Mouse (Mus musculus): ENCODE results near the gene Galr3. TPM values are rescaled to one million over a fixed set of nuclear protein-coding genes. Genes with fewer than 3 reads are reported as not detected.

The Galr3 gene
- not detected in 2 replicates for polyA plus RNA-seq (2016; fragmentation: Nextera tagmentation; extraction: Ambion mirVana)

DNA sequence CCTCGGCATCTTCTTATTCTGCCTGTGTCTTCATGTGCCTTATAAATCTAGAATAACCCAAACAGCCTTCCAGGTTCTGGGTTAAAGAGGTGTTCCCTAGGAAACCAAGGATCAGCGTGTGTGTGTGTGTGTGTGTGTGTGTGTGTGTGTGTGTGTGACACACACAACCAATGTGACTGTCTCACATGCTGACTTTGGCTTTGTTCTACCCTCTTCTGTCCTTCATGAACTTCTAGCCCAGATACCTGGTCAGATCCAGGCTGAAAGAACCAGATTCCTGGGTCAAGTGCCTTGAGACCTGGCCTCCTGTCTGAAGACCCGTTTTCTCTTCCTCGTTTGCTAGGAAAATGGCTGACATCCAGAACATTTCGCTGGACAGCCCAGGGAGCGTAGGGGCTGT is at the start of gene Galr3:
Gene Galr3, plus strand, starts transcription at position 301 of the 400 bp plus-strand sequence.
- Histone ChIP-seq H3K4me1 (peaks cover 57% of the 10 kb centered on the region), H3K27me3 (ENCODE audit: low read depth, poor library complexity, severe bottlenecking) (peaks cover 76% of the 10 kb centered on the region)

GRCm38 (mm10) chr15:78992235-78992634 is 49.5 kb upstream of the Galr3 start:
- Histone ChIP-seq H3K9me3 (replicated peaks) (no peaks in the 10 kb centered on the region), H3K27me3 (ENCODE audit: low read depth, poor library complexity, severe bottlenecking) (no peaks in the 10 kb centered on the region), H3K36me3 (peaks cover 98% of the 10 kb centered on the region), H3K27ac (replicated peaks) (no peak overlapping the region), H3K4me3 (no peak overlapping the region), H3K4me1 (0 out of 2 replicates have a peak, but pooled peaks cover 4% of the 10 kb centered on the region)
- WGBS: 93% methylated on average over 7 of the region's 7 CpGs
- DNase-seq (ENCODE audit: low spot score): no peak

More for the DNA sequence above, at the start of gene Galr3:
- no peak for DNase-seq (ENCODE audit: low spot score)
- Histone ChIP-seq H3K9me3 (replicated peaks) (no peaks in the 10 kb centered on the region), H3K27ac (replicated peaks) (peak within 1 kb of the TSS; percentile 64; the same call in 1 of the 2 replicates), H3K4me3 (peak within 1 kb of the TSS; percentile 58), H3K36me3 (peaks cover 10% of the 10 kb centered on the region)
- 88% methylated on average over 6 of the region's 6 CpGs for WGBS

DNA sequence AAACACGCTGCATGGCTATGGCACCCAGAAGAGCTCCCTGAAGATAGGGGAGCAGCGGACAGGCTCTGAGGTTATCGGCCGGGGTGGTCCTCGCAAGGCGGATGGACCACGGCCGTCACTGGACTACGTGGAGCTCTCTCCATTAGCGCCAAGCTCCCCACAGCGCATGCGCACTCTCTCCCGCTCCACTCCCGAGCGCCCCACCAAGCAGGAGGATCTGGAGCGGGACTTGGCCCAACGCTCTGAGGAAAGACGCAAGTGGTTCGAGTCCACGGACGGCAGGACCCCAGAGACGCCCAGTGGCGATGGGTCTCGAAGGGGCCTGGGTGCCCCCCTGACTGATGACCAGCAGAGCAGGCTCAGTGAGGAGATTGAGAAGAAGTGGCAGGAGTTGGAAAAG is 48.8 kb upstream of the Galr3 start:
- no peak for DNase-seq (ENCODE audit: low spot score)
- WGBS: 96% methylated on average over 24 of the region's 24 CpGs
- H3K36me3 ChIP-seq: peaks cover 99% of the 10 kb centered on the region
- no peak overlapping the region for H3K27ac ChIP-seq (replicated peaks)
- H3K4me3 ChIP-seq: no peak overlapping the region
- no peaks in the 10 kb centered on the region for H3K27me3 ChIP-seq (ENCODE audit: low read depth, poor library complexity, severe bottlenecking)
- H3K4me1 ChIP-seq: peaks cover 5% of the 10 kb centered on the region
- no peaks in the 10 kb centered on the region for H3K9me3 ChIP-seq (replicated peaks)

- Histone ChIP-seq H3K27me3 (ENCODE audit: low read depth, poor library complexity, severe bottlenecking) (no peaks in the 10 kb centered on the region), H3K4me3 (no peak overlapping the region), H3K4me1 (peaks cover 9% of the 10 kb centered on the region), H3K36me3 (peaks cover 97% of the 10 kb centered on the region), H3K27ac (replicated peaks) (no peak overlapping the region), H3K9me3 (replicated peaks) (no peaks in the 10 kb centered on the region)
- WGBS: 89% methylated on average over 4 of the region's 4 CpGs
- DNase-seq (ENCODE audit: low spot score): no peak
Measured at GRCm38 (mm10) chr15:78995916-78996315, 45.8 kb upstream of the Galr3 start.

GRCm38 (mm10) chr15:78996663-78997062 is 45.0 kb upstream of the Galr3 start:
- 90% methylated on average over 3 of the region's 3 CpGs for WGBS
- peaks cover 9% of the 10 kb centered on the region for H3K4me1 ChIP-seq
- no peak overlapping the region for H3K4me3 ChIP-seq
- H3K36me3 ChIP-seq: peaks cover 97% of the 10 kb centered on the region
- DNase-seq (ENCODE audit: low spot score): no peak
- no peak overlapping the region for H3K27ac ChIP-seq (replicated peaks)
- H3K9me3 ChIP-seq (replicated peaks): no peaks in the 10 kb centered on the region
- H3K27me3 ChIP-seq (ENCODE audit: low read depth, poor library complexity, severe bottlenecking): no peaks in the 10 kb centered on the region

DNA sequence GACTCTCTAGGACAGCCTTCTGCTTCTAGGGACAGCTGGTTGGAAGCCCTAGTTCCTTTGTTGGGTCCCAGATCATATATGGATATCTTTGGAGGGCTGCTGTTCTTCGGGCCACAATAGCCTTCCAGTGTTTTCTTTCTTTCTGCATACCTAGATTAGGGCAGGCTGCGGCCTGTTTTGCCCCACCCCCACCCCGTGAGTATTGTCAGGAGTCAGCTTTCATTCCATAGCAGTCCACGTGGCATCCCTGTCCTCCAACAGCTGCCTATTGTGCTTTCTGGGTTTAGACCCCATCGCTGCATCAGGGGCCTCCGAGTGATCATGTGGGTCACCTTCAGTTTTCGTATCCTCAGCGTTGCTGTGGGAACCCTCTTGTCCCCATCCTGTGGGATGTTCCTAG is 43.3 kb upstream of the Galr3 start:
- no peak overlapping the region for H3K4me3 ChIP-seq
- peaks cover 97% of the 10 kb centered on the region for H3K36me3 ChIP-seq
- no peak for DNase-seq (ENCODE audit: low spot score)
- 67% methylated on average over 8 of the region's 8 CpGs for WGBS
- peaks cover 9% of the 10 kb centered on the region for H3K4me1 ChIP-seq
- peak overlapping the region; percentile 50; the same call in 1 of the 2 replicates for H3K27ac ChIP-seq (replicated peaks)
- H3K27me3 ChIP-seq (ENCODE audit: low read depth, poor library complexity, severe bottlenecking): no peaks in the 10 kb centered on the region
- H3K9me3 ChIP-seq (replicated peaks): no peaks in the 10 kb centered on the region

GRCm38 (mm10) chr15:78999586-78999985 is 42.1 kb upstream of the Galr3 start:
- Histone ChIP-seq H3K4me3 (no peak overlapping the region), H3K27me3 (ENCODE audit: low read depth, poor library complexity, severe bottlenecking) (no peaks in the 10 kb centered on the region), H3K27ac (replicated peaks) (no peak overlapping the region), H3K36me3 (peaks cover 97% of the 10 kb centered on the region), H3K4me1 (peaks cover 9% of the 10 kb centered on the region), H3K9me3 (replicated peaks) (no peaks in the 10 kb centered on the region)
- WGBS: 87% methylated on average over 11 of the region's 11 CpGs
- DNase-seq (ENCODE audit: low spot score): no peak

DNA sequence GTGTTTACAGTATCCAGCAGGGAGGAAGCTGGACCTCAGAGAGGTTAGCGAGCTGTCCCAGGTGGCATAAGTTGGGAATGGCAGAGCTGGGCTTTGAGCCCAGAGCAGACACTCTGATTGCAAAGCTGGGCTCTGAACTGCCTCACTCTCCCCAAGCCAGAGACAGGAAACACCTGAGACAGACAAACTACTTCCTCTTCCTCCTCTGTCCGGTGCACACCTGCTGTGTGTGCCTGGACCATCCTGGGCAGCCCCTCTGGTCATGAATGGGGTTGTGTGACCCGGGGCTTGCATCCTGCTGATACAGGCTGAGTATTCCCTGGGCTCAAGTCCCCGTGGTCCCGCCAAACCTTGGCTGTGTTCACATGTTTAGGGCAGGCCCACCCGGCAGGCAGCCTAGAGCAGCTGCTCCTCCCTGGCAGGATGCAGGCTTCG is 41.3 kb upstream of the Galr3 start:
- 87% methylated on average over 7 of the region's 7 CpGs for WGBS
- Histone ChIP-seq H3K4me3 (no peak overlapping the region), H3K36me3 (peaks cover 97% of the 10 kb centered on the region)

DNA sequence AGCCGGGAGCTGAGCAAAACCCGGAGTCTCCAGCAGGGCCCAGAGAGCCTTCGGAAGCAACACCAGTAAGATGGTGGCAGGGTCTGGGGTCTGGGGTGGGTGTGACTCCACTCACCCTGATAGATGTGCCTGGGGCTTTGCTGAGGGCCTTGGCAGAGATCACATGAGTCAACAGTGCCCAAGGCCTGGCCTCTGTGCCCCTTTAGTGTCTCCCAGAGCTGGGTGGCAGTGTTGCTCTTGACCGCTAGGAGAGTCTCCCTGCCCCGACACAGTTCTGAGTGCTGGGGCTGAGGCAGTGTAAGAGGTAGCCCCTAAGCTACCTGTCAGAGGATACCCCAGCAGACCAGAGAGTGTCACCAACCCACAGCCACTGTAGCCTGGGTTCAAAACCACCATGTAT is 40.1 kb upstream of the Galr3 start:
- peaks cover 97% of the 10 kb centered on the region for H3K36me3 ChIP-seq
- H3K4me3 ChIP-seq: no peak overlapping the region
- H3K9me3 ChIP-seq (replicated peaks): no peaks in the 10 kb centered on the region
- no peaks in the 10 kb centered on the region for H3K27me3 ChIP-seq (ENCODE audit: low read depth, poor library complexity, severe bottlenecking)
- no peak overlapping the region for H3K27ac ChIP-seq (replicated peaks)
- no peak for DNase-seq (ENCODE audit: low spot score)
- H3K4me1 ChIP-seq: peaks cover 9% of the 10 kb centered on the region
- WGBS: 91% methylated on average over 5 of the region's 5 CpGs

More for the DNA sequence above, 41.3 kb upstream of the Galr3 start:
- DNase-seq (ENCODE audit: low spot score): no peak
- Histone ChIP-seq H3K9me3 (replicated peaks) (no peaks in the 10 kb centered on the region), H3K27ac (replicated peaks) (no peak overlapping the region), H3K27me3 (ENCODE audit: low read depth, poor library complexity, severe bottlenecking) (no peaks in the 10 kb centered on the region), H3K4me1 (peaks cover 9% of the 10 kb centered on the region)

GRCm38 (mm10) chr15:79002036-79002435 is 39.6 kb upstream of the Galr3 start:
- DNase-seq (ENCODE audit: low spot score): no peak
- no peak overlapping the region for H3K27ac ChIP-seq (replicated peaks)
- peaks cover 9% of the 10 kb centered on the region for H3K4me1 ChIP-seq
- H3K4me3 ChIP-seq: no peak overlapping the region
- H3K27me3 ChIP-seq (ENCODE audit: low read depth, poor library complexity, severe bottlenecking): no peaks in the 10 kb centered on the region
- WGBS: 49% methylated on average over 19 of the region's 19 CpGs
- no peaks in the 10 kb centered on the region for H3K9me3 ChIP-seq (replicated peaks)
- H3K36me3 ChIP-seq: peaks cover 97% of the 10 kb centered on the region

- Histone ChIP-seq H3K9me3 (replicated peaks) (no peaks in the 10 kb centered on the region), H3K36me3 (peaks cover 92% of the 10 kb centered on the region), H3K27ac (replicated peaks) (no peak overlapping the region), H3K27me3 (ENCODE audit: low read depth, poor library complexity, severe bottlenecking) (no peaks in the 10 kb centered on the region), H3K4me1 (peaks cover 6% of the 10 kb centered on the region), H3K4me3 (no peak overlapping the region)
- WGBS: 90% methylated on average over 3 of the region's 3 CpGs
- no peak for DNase-seq (ENCODE audit: low spot score)
Measured at GRCm38 (mm10) chr15:79003079-79003478, 38.6 kb upstream of the Galr3 start.

GRCm38 (mm10) chr15:79005581-79005980 is 36.1 kb upstream of the Galr3 start:
- Histone ChIP-seq H3K27ac (replicated peaks) (no peak overlapping the region), H3K27me3 (ENCODE audit: low read depth, poor library complexity, severe bottlenecking) (no peaks in the 10 kb centered on the region), H3K4me1 (peaks cover 10% of the 10 kb centered on the region), H3K9me3 (replicated peaks) (no peaks in the 10 kb centered on the region), H3K36me3 (peaks cover 69% of the 10 kb centered on the region), H3K4me3 (no peak overlapping the region)
- DNase-seq (ENCODE audit: low spot score): no peak
- WGBS: 84% methylated on average over 9 of the region's 9 CpGs

DNA sequence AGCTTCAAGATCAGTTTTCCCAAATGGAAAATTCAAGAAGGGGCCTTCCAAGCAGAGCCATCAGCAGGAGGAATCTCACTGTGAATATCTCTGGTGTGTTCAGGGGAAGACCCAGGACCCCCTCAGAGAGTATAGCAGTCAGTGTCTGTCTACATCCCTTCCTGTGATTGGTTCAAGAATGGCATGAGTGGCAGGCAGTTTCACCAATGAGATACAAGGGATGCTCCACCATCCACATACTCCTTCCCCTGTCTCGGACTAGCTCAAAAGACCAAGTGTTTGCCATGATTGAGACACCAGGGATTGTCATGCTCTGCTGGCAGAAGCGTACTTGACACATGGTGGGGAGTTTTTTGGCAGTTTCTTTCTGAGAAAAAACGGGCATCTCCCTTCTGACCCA is 35.0 kb upstream of the Galr3 start:
- DNase-seq (ENCODE audit: low spot score): no peak
- WGBS: 82% methylated on average over 3 of the region's 3 CpGs
- peaks cover 59% of the 10 kb centered on the region for H3K36me3 ChIP-seq

DNA sequence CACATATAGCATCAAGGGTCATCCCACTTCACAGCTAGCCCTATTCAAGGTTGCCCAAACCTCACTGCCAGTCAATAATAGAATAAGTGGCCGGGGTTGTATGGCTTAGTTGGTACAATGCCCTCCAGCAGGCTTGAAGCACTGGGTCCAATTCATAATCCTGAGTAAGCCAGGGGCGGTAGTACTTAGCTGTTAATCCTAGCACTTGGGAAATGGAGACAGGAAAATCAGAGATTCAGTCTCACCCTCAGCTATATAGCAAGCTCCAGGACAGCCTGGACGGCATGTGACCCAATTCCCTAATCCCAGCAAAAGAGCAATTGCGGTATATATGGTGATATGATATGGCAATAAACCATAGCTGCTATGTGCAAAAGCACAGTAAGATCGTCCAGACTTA is 34.6 kb upstream of the Galr3 start:
- Histone ChIP-seq H3K4me3 (no peak overlapping the region), H3K27ac (replicated peaks) (no peak overlapping the region), H3K36me3 (peaks cover 55% of the 10 kb centered on the region), H3K9me3 (replicated peaks) (no peaks in the 10 kb centered on the region), H3K27me3 (ENCODE audit: low read depth, poor library complexity, severe bottlenecking) (no peaks in the 10 kb centered on the region), H3K4me1 (peaks cover 19% of the 10 kb centered on the region)
- 95% methylated on average over 5 of the region's 5 CpGs for WGBS
- no peak for DNase-seq (ENCODE audit: low spot score)

More for the DNA sequence above, 35.0 kb upstream of the Galr3 start:
- Histone ChIP-seq H3K27ac (replicated peaks) (no peak overlapping the region), H3K27me3 (ENCODE audit: low read depth, poor library complexity, severe bottlenecking) (no peaks in the 10 kb centered on the region), H3K4me1 (peaks cover 15% of the 10 kb centered on the region), H3K4me3 (no peak overlapping the region), H3K9me3 (replicated peaks) (no peaks in the 10 kb centered on the region)
